Mouse (Mus musculus) CH12.LX (cell line): ENCODE data around the gene Ctdspl. TPM values are rescaled to one million over a fixed set of nuclear protein-coding genes. Genes with fewer than 3 reads are reported as not detected.

Source experiments
- DNase-seq: peaks from one replicate; pipeline ENCODE4 v3.0.0-alpha.2; 2013; ENCODE audit errors: extremely low read depth
- H3K27ac ChIP-seq: 2 replicates; pipeline ENCODE4 v1.5.1; 2012; ENCODE audit warnings: low read depth, mild to moderate bottlenecking, control low read depth, moderate library complexity; ENCODE audit not compliant: insufficient read depth
- H3K27me3 ChIP-seq: replicated peaks from 2 replicates; pipeline ENCODE3; 2012; ENCODE audit warnings: inconsistent platforms
- H3K36me3 ChIP-seq, 2 experiments: replicated peaks in 1 of 2; 2 replicates each; pipeline versions ENCODE3 to v1.6.1; 2012; ENCODE audit warnings: inconsistent platforms in 1 of 2, low read length in 1 of 2, mild to moderate bottlenecking in 1 of 2, mixed read lengths in 1 of 2, moderate library complexity in 1 of 2; ENCODE audit not compliant: control insufficient read depth in 1 of 2, insufficient read depth in 1 of 2
- H3K4me1 ChIP-seq, 2 experiments: 2 replicates each; pipeline ENCODE4 v1.6.1; 2012; ENCODE audit warnings: inconsistent platforms in 1 of 2, moderate library complexity in 1 of 2; ENCODE audit not compliant: insufficient read depth in 2 of 2, control insufficient read depth in 1 of 2
- H3K4me2 ChIP-seq: 2 replicates; pipeline ENCODE4 v1.6.1; 2012; ENCODE audit warnings: low read depth, mild to moderate bottlenecking, control low read depth; ENCODE audit not compliant: poor library complexity, insufficient read depth, severe bottlenecking
- H3K4me3 ChIP-seq, 3 experiments: fragments of 150-350 bp in 1 of 3; sonication (generic) in 1 of 3; replicated peaks in 1 of 3; 2 replicates each; pipeline versions ENCODE3 to v1.5.1; 2011 to 2012; ENCODE audit warnings: low read depth in 2 of 3, low read length in 2 of 3, mild to moderate bottlenecking in 2 of 3, moderate library complexity in 2 of 3, control low read depth in 1 of 3, improper control_type of control experiment in 1 of 3, inconsistent platforms in 1 of 3, mixed read lengths in 1 of 3; ENCODE audit not compliant: poor library complexity in 1 of 3
- H3K79me2 ChIP-seq: replicated peaks from 2 replicates; pipeline ENCODE4 v1.6.1; 2012; ENCODE audit warnings: mild to moderate bottlenecking, moderate library complexity; ENCODE audit not compliant: control insufficient read depth, poor library complexity, insufficient read depth, severe bottlenecking; ENCODE audit errors: extremely low read depth
- H3K9ac ChIP-seq: 2 replicates; pipeline ENCODE4 v1.6.1; 2012; ENCODE audit warnings: low read depth, mild to moderate bottlenecking, control low read depth, moderate library complexity; ENCODE audit not compliant: insufficient read depth
- H3K9me3 ChIP-seq: replicated peaks from 2 replicates; pipeline ENCODE3; 2012; ENCODE audit warnings: low read length, inconsistent platforms, mixed read lengths
- BHLHE40 ChIP-seq: IDR thresholded peaks from 2 replicates; pipeline ENCODE4 v1.6.1; 2011; ENCODE audit warnings: mild to moderate bottlenecking, low read depth, low read length, improper control_type of control experiment
- E2F4 ChIP-seq: IDR thresholded peaks from 2 replicates; pipeline ENCODE4 v1.6.1; 2011; ENCODE audit warnings: low read depth, low read length, improper control_type of control experiment; ENCODE audit not compliant: insufficient replicate concordance
- ELF1 ChIP-seq: IDR thresholded peaks from 2 replicates; pipeline ENCODE4 v1.6.1; 2014; ENCODE audit warnings: low read depth, mild to moderate bottlenecking, inconsistent platforms, low read length, improper control_type of control experiment
- EP300 ChIP-seq: IDR thresholded peaks from 2 replicates; pipeline ENCODE4 v1.6.1; 2011; ENCODE audit warnings: low read length, improper control_type of control experiment
- GABPA ChIP-seq: IDR thresholded peaks from 2 replicates; pipeline ENCODE4 v1.6.1; 2012; ENCODE audit warnings: low read depth, low read length, improper control_type of control experiment, inconsistent platforms; ENCODE audit not compliant: insufficient replicate concordance
- HCFC1 ChIP-seq: IDR thresholded peaks from 2 replicates; pipeline ENCODE4 v1.6.1; 2012; ENCODE audit warnings: low read depth, mild to moderate bottlenecking, inconsistent platforms, low read length, improper control_type of control experiment
- IRF4 ChIP-seq: IDR thresholded peaks from 2 replicates; pipeline ENCODE4 v1.6.1; 2014; ENCODE audit warnings: low read depth, mild to moderate bottlenecking, inconsistent platforms, low read length, improper control_type of control experiment
- JUND ChIP-seq: conservative IDR thresholded peaks from 2 replicates; pipeline ENCODE4 v1.6.1; 2011; ENCODE audit warnings: low read depth, low read length, improper control_type of control experiment
- KAT2A ChIP-seq: IDR thresholded peaks from 2 replicates; pipeline ENCODE4 v1.6.1; 2012; ENCODE audit warnings: low read length, improper control_type of control experiment, inconsistent platforms; ENCODE audit not compliant: insufficient replicate concordance
- MAX ChIP-seq: IDR thresholded peaks from 2 replicates; pipeline ENCODE4 v1.6.1; 2011; ENCODE audit warnings: low read length, improper control_type of control experiment
- MAZ ChIP-seq: IDR thresholded peaks from 2 replicates; pipeline ENCODE4 v1.6.1; 2012; ENCODE audit warnings: low read depth, mild to moderate bottlenecking, inconsistent platforms, low read length, improper control_type of control experiment, moderate library complexity
- MEF2A ChIP-seq: IDR thresholded peaks from 2 replicates; pipeline ENCODE4 v1.6.1; 2014; ENCODE audit warnings: low read depth, mild to moderate bottlenecking, inconsistent platforms, low read length, improper control_type of control experiment, borderline replicate concordance
- MXI1 ChIP-seq: IDR thresholded peaks from 2 replicates; pipeline ENCODE4 v1.6.1; 2011; ENCODE audit warnings: mild to moderate bottlenecking, low read depth, low read length, improper control_type of control experiment
- NELFE ChIP-seq: IDR thresholded peaks from 2 replicates; pipeline ENCODE4 v1.6.1; 2011; ENCODE audit warnings: low read depth, low read length, improper control_type of control experiment
- NRF1 ChIP-seq: IDR thresholded peaks from 2 replicates; pipeline ENCODE4 v1.6.1; 2014; ENCODE audit warnings: low read depth, mild to moderate bottlenecking, inconsistent platforms, low read length, improper control_type of control experiment, moderate library complexity
- PAX5 ChIP-seq: IDR thresholded peaks from 2 replicates; pipeline ENCODE4 v1.6.1; 2012; ENCODE audit warnings: low read length, inconsistent platforms, mixed read lengths
- POLR2AphosphoS2 ChIP-seq: IDR thresholded peaks from 2 replicates; pipeline ENCODE4 v1.6.1; 2011; ENCODE audit warnings: low read depth, low read length, improper control_type of control experiment
- RCOR1 ChIP-seq: conservative IDR thresholded peaks from 2 replicates; pipeline ENCODE4 v1.6.1; 2012; ENCODE audit warnings: low read depth, mild to moderate bottlenecking, inconsistent platforms, low read length, improper control_type of control experiment
- SMC3 ChIP-seq: IDR thresholded peaks from 2 replicates; pipeline ENCODE4 v1.6.1; 2011; ENCODE audit warnings: low read depth, low read length, improper control_type of control experiment
- TBP ChIP-seq: conservative IDR thresholded peaks from 2 replicates; pipeline ENCODE4 v1.6.1; 2011; ENCODE audit warnings: low read depth, low read length, improper control_type of control experiment
- USF1 ChIP-seq: IDR thresholded peaks from 2 replicates; pipeline ENCODE4 v1.6.1; 2014; ENCODE audit warnings: low read depth, mild to moderate bottlenecking, inconsistent platforms, low read length, improper control_type of control experiment
- USF2 ChIP-seq: conservative IDR thresholded peaks from 2 replicates; pipeline ENCODE4 v1.6.1; 2011; ENCODE audit warnings: low read depth, low read length, improper control_type of control experiment
- ZC3H11A ChIP-seq: IDR thresholded peaks from 2 replicates; pipeline ENCODE4 v1.6.1; 2012; ENCODE audit warnings: low read depth, mild to moderate bottlenecking, inconsistent platforms, low read length, improper control_type of control experiment
- ZKSCAN1 ChIP-seq: IDR thresholded peaks from 2 replicates; pipeline ENCODE4 v1.6.1; 2012; ENCODE audit warnings: low read depth, inconsistent platforms, low read length, improper control_type of control experiment, borderline replicate concordance
- ZMIZ1 ChIP-seq: IDR thresholded peaks from 2 replicates; pipeline ENCODE4 v1.6.1; 2012; ENCODE audit warnings: low read depth, mild to moderate bottlenecking, inconsistent platforms, low read length, improper control_type of control experiment
- dilution Hi-C: fragments of 300-500 bp; cut with MboI; formaldehyde crosslinking; loops from 2 replicates; pipeline ENCODE4 v1.14.3; 2020; ENCODE audit warnings: low sequenced_read_pairs; ENCODE audit not compliant: extremely low pct_unique_long_range_greater_than_20kb, extremely low pct_ligation_motif_present
- in situ Hi-C: fragments of 300-500 bp; cut with MboI; formaldehyde crosslinking; loops from 3 replicates; pipeline ENCODE4 v1.14.3; 2019; ENCODE audit warnings: low sequenced_read_pairs, low pct_ligation_motif_present, low pct_unique_long_range_greater_than_20kb, mixed read lengths
- polyA plus RNA-seq: library from polyadenylated mRNA; unstranded; fragments of >175 nt; gene quantifications from 2 replicates; pipeline ENCODE4 v1.2.1, GENCODE M21; 2012; ENCODE audit warnings: low read depth; ENCODE audit not compliant: insufficient read length
- total RNA-seq, 2 experiments: library from RNA; depleted of rRNA; stranded (reverse); fragments of 300-350 nt in 1 of 2; fragments of >200 nt in 1 of 2; gene quantifications; 2 replicates each; pipeline ENCODE4 v1.2.3; 2012 to 2014

The Ctdspl gene
- total RNA-seq (2012; rRNA removed) (not detected in 2 replicates), total RNA-seq (2014; rRNA removed) (not detected in 2 replicates), polyA plus RNA-seq (not detected in 2 replicates)

DNA sequence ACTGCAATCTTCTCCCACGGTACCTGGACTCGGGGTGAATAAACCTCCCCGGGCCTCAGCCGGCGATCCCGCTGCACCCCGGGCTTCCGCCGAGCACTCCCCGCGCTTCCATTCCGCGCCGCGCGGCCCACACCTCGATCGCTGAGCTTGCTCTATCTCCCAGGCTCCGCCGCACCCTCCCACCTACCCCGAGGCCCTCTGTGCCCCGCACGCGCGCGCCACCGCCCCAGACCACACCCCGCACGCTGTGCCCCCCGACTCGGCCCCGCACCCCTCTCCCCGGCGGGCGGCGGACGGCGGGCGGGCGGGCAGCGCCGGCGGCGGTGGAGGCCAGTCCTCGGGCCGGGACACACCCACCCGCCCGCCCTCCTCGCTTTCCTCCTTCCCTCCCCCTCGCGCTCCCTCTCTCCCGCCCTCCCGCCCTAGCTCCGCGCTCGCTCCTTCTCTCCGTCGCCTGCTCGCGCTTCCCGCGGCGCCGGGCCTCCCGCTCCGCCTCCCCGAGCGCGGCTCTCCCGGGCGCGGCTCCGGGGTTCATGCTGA is at the start of gene Ctdspl:
Gene Ctdspl (plus strand): TSS at position 343 of the 540 bp plus-strand sequence.
- no peak for TF ChIP-seq JUND
- TF ChIP-seq ZMIZ1, result no peak
- TF ChIP-seq ELF1, result no peak
- no peak for TF ChIP-seq MXI1
- TF ChIP-seq ZC3H11A, result no peak
- no peak for TF ChIP-seq USF1
- TF ChIP-seq PAX5, result no peak
- TF ChIP-seq IRF4, result no peak
- no peak for TF ChIP-seq KAT2A
- TF ChIP-seq MEF2A, result no peak
- no peak for TF ChIP-seq NELFE
- no peak for TF ChIP-seq TBP
- no peak for TF ChIP-seq SMC3
- no peak for TF ChIP-seq BHLHE40
- H3K36me3 ChIP-seq, result no peaks in the 10 kb centered on the region
- dilution Hi-C loops, result no loop called here

DNA sequence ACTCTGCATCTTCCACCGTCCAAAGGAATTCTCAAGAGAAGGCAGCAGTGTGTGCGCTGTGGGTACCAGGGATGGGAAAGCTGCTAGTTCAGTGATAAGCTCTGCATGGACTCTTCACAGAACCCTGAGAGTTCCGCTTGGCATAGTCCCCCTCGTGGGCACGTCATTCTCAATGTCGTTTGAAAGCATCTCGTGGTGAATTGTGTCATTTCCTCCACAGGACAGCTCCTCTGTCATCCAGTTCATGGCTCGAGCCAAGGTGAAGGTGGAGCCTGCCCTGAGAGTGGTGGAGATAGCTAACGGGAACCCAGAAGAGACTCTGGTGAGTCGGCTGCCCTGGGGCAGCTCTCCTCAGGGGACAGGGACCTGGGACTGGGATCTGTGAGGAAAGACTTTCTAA is 49.4 kb upstream of the Ctdspl start:
- TF ChIP-seq ELF1 (no peak), MAZ (no peak), MXI1 (no peak), ZMIZ1 (no peak), MAX (no peak), EP300 (no peak), NRF1 (no peak), POLR2AphosphoS2 (no peak), ZKSCAN1 (no peak), RCOR1 (no peak), PAX5 (no peak), USF2 (no peak), GABPA (no peak), KAT2A (no peak), E2F4 (no peak), HCFC1 (no peak), JUND (no peak)
- TF ChIP-seq, all 38 proteins: peak for 0
- Histone ChIP-seq H3K4me2 (no peak overlapping the region), H3K4me3 (no peak overlapping the region), H3K36me3 (no peaks in the 10 kb centered on the region), H3K9ac (no peak overlapping the region), H3K4me1 (peaks cover 0 to 8% of the 10 kb centered on the region in 2 experiments; a peak in 1 of 4 replicates), H3K9me3 (no peaks in the 10 kb centered on the region), H3K79me2 (no peaks in the 10 kb centered on the region), H3K27me3 (peaks cover 48% of the 10 kb centered on the region), H3K27ac (no peak overlapping the region)
- dilution Hi-C loops, result no loop called here
- in situ Hi-C loops, result no loop called here
- no peak for DNase-seq

More for the DNA sequence above, at the start of gene Ctdspl:
- no peak for DNase-seq
- in situ Hi-C loops, result no loop called here
- Histone ChIP-seq H3K79me2 (no peaks in the 10 kb centered on the region), H3K4me1 (peaks cover 0 to 3% of the 10 kb centered on the region in 2 experiments; a peak in 1 of 4 replicates), H3K9me3 (peaks cover 9% of the 10 kb centered on the region), H3K9ac (no peak within 1 kb of the TSS), H3K27ac (no peak within 1 kb of the TSS), H3K27me3 (peaks cover 28% of the 10 kb centered on the region), H3K4me3 (peak within 1 kb of the TSS in 1 of 3 experiments; percentile 20), H3K4me2 (no peak within 1 kb of the TSS)
